Mouse (Mus musculus) retina, embryonic 14.5 days (tissue): ENCODE results near the gene Rap1a.

Experiments
- DNase-seq: peaks from one replicate; pipeline ENCODE4 v3.0.0-alpha.2; 2015; ENCODE audit warnings: low spot score

The Rap1a gene

DNA sequence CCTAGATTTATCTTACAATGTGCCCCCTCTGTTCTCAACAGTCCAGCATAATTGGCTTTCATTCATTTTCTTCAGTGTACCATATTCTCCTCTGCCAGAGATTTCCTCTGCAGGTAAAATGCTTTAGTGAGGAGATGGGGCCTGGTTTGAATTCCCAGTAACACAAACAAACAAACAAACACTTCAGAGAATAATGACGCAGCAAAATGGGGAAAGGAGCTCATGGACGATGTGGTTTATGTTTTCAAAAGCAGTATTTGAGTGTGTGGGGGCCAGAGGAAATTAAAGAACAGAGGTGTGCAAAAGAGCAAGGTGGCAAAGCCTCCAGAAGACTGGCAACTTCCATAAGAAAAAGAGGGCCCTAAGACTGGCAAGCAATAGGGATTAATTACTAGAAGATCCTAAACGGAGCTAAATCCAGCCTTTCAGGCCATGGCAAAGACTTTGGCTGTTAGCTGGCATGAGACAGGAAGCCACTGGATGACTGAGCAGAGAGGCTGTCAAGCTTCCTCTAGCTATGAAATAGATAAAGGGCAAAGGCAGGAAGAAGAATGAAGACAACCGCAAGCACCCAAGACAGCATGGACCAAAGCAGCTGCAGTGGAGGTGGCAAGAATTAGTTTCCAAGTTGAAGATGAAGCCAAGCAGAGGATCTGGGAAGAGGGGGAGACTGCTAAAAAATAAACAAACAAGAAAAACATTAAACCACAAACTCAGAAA, 37.8 kb downstream of the Rap1a start:
- no peak for DNase-seq

DNA sequence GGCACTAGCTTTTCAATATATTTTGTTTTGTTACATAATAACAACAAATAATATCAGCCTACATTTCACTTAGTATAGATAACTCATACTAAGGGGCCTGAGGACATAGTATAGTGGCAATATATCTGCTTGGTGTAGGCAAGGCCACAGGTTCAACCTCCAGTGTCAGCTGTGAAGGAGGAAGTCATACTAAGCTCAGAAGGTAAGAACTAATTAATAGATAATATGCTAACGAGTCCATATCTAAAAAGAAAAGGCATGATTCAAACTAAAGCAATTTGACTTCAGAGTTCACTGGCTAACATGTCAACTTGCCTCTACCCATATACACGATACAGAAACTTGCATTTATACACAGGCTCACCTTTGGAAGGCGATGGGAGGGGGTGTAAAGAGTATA, 41.1 kb downstream of the Rap1a start:
- no peak for DNase-seq

DNA sequence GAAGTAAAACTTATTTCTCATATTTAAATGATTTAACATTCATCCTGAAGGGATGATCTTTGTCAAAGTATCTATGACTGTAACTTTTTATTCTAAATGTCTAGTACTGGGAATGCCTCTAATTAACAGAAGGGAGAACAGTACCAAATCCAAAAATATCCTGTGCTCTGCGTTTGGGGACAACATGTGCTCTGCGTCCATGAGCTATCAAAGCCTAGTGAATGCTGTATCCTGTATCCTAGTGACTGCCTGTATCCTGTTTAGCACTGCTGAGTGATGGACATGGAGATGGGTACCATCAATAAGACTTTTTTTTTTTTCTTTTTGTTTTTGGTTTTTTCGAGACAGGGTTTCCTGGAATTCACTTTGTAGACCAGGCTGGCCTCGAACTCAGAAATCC, 42.5 kb downstream of the Rap1a start:
- DNase-seq, result no peak

- no peak for DNase-seq
Observed at GRCm38 (mm10) chr3:105758098-105758497, 43.0 kb downstream of the Rap1a start.

GRCm38 (mm10) chr3:105757323-105758083, 43.6 kb downstream of the Rap1a start:
- no peak for DNase-seq

- DNase-seq, result no peak
Observed at GRCm38 (mm10) chr3:105756505-105756904, 44.6 kb downstream of the Rap1a start.

- DNase-seq, result no peak
Observed at GRCm38 (mm10) chr3:105755123-105755522, 46.0 kb downstream of the Rap1a start.

DNA sequence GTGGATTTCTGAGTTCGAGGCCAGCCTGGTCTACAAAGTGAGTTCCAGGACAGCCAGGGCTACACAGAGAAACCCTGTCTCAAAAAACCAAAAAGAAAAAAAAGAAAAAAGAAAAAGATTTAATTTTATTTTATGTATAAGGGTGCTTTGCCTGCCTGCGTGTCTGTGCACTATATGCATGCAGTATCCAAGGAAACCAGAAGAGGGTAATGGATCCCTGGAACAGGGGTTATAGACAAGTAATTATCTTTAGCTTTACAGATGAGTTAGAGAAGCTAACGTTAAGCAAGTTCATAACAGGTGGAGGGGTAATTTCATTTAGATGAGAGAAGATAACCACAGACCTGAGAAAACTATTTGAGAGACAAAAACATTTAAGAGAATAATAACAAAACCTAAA, 47.0 kb downstream of the Rap1a start:
- peak; percentile 9 for DNase-seq

DNA sequence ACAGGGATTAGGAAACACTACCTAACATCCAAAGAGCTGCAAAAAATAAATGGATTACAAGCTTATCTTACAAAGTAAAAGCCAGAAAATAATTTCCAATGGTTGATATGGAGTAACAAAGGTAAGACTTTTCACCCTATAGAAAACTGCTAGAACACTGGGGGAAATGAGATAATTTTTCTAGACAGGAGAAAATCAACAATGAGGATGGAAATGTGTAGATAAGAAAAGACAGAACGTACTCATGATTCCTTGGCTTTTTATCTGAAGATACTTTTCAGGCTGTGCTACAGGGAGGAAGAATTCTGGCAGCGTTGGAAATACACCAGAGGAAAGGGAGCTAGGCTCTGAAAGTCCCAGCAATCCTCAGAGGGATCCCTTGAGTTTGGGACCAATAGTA, 50.3 kb downstream of the Rap1a start:
- no peak for DNase-seq

DNA sequence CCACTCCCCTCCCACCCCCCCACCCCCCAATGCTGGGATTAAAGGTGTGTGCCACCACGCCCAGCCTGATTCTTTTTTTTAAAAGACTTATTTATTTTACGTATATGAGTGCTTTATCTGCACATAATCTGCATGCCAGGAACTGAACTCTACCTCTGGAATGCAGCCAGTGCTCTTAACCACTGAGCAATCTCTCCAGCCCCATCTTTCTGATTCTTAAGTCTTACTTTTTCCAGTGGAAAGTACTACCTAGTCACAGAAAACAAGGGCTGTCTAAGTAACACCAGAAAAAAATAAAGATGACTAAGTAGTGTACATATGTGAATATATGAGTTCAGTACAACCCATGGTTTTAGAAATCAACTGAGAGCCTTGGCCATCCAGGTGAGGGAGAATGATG, 54.6 kb downstream of the Rap1a start:
- no peak for DNase-seq

GRCm38 (mm10) chr3:105737666-105738065, 63.5 kb downstream of the Rap1a start:
- DNase-seq, result no peak

DNA sequence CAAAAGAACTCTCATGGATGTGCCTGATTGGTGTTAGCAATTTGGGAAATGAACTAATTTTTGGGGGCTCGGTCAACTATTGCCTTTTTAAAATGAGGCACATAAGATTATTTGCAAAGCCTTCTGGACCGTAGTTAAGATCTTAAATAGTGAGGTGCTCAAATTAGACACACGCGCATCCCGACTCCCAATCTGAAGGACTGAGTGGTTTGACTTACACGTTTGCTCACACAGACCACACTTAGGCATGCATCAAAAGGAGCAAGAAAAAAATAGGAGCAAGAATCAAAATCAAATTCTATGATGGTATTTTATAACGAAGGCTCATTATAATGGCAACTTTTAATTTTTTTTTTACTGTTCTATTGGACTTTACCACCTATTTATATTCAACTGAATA, 64.1 kb downstream of the Rap1a start:
- DNase-seq, result no peak

DNA sequence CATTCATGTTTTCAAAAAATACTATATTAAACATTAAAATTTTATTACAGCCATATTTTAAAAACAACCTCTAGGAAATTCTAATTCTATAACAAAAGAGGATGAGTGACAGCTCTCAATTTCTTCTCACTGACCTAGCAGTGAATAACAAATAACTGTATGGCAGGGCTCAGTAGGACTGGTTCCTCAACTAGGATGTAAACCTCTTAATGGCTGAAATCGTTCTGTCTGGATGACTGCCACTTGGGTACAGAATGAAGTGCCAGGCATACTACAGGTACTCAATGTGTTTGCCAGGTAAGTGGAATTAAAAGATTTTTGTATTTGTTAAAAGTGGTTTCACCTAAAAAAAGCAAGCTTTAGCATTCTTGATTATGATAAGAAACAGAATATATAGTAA, 65.0 kb downstream of the Rap1a start:
- no peak for DNase-seq

DNA sequence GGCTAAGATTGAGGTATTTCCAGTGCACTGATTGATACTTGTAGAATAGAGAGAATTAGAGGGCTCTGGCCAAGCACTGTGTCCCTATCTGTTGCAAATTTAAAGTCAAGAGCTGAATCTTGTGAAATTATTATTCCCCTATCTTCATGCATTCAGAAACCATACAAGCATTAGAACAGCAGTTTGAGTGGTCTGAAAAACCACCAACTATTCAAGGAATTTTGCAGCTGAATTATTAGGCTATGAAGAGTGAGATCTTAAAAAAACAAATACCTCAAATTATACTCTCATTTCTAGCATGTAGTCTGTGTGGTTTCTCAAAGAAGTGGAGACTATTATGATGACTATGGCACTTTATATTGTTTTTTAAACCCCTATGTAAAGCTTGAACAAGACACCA, 65.9 kb downstream of the Rap1a start:
- DNase-seq, result no peak

DNA sequence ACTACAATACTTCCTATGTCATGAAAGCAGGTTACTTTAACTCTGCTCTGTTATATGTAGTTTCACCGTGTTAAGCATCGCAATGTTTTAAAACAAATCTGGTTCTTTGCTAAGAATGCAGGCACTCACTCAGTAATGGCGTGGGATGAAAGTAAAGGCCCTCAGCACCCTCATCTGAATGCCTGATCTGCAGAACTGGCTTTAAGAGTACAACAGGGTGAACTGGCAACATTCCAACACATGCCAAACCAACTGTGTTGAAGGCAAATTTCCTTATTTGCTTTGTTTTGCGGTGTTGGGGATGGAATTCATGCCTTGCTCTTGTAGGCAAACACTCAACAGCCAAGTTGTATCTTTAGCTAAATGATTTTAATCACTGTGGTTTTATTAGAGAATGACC, 67.6 kb downstream of the Rap1a start:
- no peak for DNase-seq

DNA sequence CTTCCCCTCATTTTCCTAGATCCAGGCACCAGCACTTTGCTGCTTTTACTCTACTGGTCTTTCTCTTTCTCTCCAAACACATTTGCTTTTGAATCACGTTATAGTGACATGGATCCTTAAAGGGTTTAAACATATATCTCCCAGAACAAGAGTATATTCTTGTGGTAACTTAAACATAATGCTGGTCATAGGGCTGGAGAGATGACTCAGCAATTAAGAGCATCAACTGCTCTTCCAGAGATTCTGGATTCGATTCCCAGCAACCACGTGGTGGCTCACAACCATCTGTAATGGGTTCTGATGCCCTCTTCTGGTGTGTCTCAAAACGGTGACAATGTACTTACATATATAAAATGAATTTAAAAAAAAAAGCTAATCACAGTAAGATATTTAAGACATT, 68.8 kb downstream of the Rap1a start:
- DNase-seq, result no peak

GRCm38 (mm10) chr3:105726037-105726436, 75.1 kb downstream of the Rap1a start:
- DNase-seq, result peak; percentile 82

GRCm38 (mm10) chr3:105722510-105722909, 78.6 kb downstream of the Rap1a start:
- DNase-seq, result no peak

DNA sequence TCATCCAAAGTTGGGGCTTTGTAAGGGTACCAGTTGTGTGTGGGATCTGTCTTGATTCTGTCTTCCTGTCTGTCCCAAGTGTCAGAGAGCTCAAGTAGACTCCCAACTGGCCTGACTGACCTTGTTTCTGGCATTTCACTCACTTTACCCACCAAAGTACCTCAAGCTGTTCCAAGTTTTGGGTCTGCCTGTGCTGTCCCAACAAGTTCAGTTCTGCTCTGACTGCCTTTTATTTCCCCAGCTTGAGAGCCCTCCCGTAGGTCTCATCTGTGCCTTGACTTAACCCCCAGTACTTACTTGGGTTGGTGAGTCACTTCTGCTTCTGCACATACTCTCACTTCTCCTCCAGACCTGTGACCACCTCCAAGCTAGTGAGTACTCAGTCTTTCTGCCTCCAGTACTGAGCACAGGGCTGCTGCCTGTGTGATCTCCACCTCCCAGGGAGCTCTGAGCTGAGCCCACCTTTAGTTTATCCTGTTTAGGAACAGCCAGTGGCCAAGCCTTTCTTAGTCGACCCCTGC, 79.4 kb downstream of the Rap1a start:
- no peak for DNase-seq

DNA sequence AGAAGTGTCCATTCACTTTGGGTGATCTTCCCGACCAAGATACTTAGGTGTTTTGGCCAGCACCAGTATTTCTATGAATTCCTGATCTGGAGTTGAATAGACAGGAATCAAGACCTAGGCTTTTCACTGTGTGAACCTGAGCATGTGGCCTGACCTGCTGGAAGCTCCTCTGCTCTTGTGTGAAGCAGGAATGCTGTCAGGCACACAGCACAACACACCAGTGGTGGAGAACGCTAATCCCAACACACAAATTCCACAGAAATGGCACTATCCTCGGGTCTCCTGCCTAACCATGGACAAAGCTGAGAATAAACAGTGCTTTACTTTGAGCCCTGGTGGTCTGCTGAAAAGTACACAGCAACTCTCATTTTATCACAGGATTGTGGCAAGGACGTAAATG, 80.6 kb downstream of the Rap1a start:
- DNase-seq, result no peak

- DNase-seq, result no peak
Observed at GRCm38 (mm10) chr3:105719979-105720378, 81.2 kb downstream of the Rap1a start.

DNA sequence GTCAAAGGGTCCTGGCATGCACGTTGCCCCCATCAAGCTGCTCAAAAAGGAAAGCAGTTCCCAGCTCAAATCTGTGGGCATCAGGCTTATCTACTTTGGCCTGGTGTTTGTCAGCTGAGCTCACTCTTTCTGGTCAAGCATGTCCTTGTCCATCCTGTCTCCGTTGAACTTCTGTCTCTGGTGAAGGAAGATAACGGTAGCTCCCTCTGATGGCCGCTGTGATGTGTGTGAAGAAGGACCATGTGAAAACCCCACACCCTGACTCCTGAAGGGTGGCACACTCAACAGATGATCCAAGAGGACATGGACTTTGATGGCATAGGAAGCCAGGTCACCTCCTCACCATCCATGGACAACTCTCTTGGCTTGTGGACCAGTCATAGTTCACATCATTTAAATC, 82.4 kb downstream of the Rap1a start:
- no peak for DNase-seq

- peak; percentile 57 for DNase-seq
Observed at GRCm38 (mm10) chr3:105717856-105718555, 83.1 kb downstream of the Rap1a start.
